Mouse (Mus musculus) limb, embryonic 11.5 days (tissue): ENCODE measurements at regions not wholly inside any gene's neighbourhood (a gene's known extent, or its start where the extent isn't known, plus 50 kb on each side); places are given as distances from the start of the nearest gene placed in this dataset.

Experiments used
- ATAC-seq: fragments of 200-750 bp; cut with Nextera tagmentation; 2 replicates; pipeline ENCODE4 v1.8.0; 2017; ENCODE audit warnings: low read depth; ENCODE audit not compliant: insufficient number of reproducible peaks, low FRiP score, low TSS enrichment
- DNase-seq: peaks from one replicate; pipeline ENCODE4 v3.0.0-alpha.2; 2015; ENCODE audit warnings: low spot score
- H3K27ac ChIP-seq: fragments of 300-500 bp; sonication (generic); replicated peaks from 2 replicates; pipeline ENCODE4 v1.5.1; 2014; ENCODE audit warnings: low read depth, mild to moderate bottlenecking, low read length
- H3K27me3 ChIP-seq: fragments of 300-500 bp; sonication (generic); 2 replicates; pipeline ENCODE4 v1.6.1; 2014; ENCODE audit warnings: mild to moderate bottlenecking, low read length, mixed read lengths; ENCODE audit not compliant: control insufficient read depth, insufficient read depth
- H3K36me3 ChIP-seq: fragments of 300-500 bp; sonication (generic); 2 replicates; pipeline ENCODE4 v1.6.1; 2014; ENCODE audit warnings: mild to moderate bottlenecking, low read length, moderate library complexity, mixed read lengths; ENCODE audit not compliant: control insufficient read depth, insufficient read depth
- H3K4me1 ChIP-seq: fragments of 300-500 bp; sonication (generic); 2 replicates; pipeline ENCODE4 v1.6.1; 2014; ENCODE audit warnings: low read length, mixed read lengths; ENCODE audit not compliant: control insufficient read depth, insufficient read depth
- H3K4me2 ChIP-seq: fragments of 300-500 bp; sonication (generic); 2 replicates; pipeline ENCODE4 v1.6.1; 2014; ENCODE audit warnings: low read depth, mild to moderate bottlenecking, moderate library complexity; ENCODE audit not compliant: severe bottlenecking
- H3K4me3 ChIP-seq: fragments of 300-500 bp; sonication (generic); 2 replicates; pipeline ENCODE4 v1.5.1; 2014; ENCODE audit warnings: low read depth, low read length
- H3K9ac ChIP-seq: fragments of 300-500 bp; sonication (generic); 2 replicates; pipeline ENCODE4 v1.6.1; 2014; ENCODE audit warnings: mild to moderate bottlenecking, low read length
- H3K9me3 ChIP-seq: fragments of 300-500 bp; sonication (generic); 2 replicates; pipeline ENCODE4 v1.6.1; 2016; ENCODE audit warnings: low read length; ENCODE audit not compliant: control insufficient read depth
- WGBS: fragments of 180-500 bp; shearing (Covaris S2); extraction: QIAGEN DNeasy Blood & Tissue Kit; methylation state at CpG from one replicate; pipeline ENCODE4 v1.1.7; 2014; 5-methylcytosine and 5-hydroxymethylcytosine counted together

DNA sequence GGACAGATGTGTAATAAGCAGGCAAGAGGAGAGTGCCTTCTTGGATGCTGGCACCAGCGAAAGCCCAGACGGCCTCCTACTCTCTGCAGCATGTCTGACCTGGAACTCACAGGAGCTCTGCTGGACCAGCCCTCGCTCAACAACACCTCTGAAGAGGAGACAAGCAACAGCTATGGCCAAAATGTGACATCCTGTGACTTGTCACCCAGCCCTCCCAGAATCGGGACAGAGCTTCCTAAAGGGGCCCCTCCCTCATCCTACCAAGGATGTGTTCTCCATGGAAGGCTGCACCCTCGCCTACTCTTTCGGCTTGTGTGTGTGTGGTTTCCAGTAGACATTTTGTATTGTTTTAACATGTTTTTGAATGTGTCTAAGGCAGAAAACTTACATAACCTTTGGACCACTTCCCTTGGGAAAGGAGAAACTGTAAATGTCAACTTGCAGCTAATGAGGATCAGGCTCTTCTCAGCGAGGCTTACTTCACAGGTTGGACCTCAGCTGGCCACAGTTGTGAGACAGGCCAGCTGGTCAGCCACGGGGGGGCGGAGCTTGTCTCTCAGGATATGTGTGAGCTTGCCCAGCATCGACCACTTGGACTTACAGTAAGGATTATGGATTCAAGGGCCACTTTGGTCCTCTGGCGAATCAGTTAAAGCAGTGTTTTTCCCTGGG is 166.7 kb upstream of the Dio3 start:
- ATAC-seq (no peak), DNase-seq (no peak)
- H3K9me3 ChIP-seq = no peaks in the 10 kb centered on the region
- no peaks in the 10 kb centered on the region for H3K36me3 ChIP-seq
- no peak overlapping the region for H3K4me3 ChIP-seq
- no peak overlapping the region for H3K4me2 ChIP-seq
- 68% methylated on average over 11 of the region's 11 CpGs for WGBS
- no peak overlapping the region for H3K27ac ChIP-seq
- H3K4me1 ChIP-seq = no peaks in the 10 kb centered on the region
- H3K9ac ChIP-seq = no peak overlapping the region
- no peaks in the 10 kb centered on the region for H3K27me3 ChIP-seq

- Histone ChIP-seq H3K4me1 (no peaks in the 10 kb centered on the region), H3K27me3 (no peaks in the 10 kb centered on the region), H3K4me2 (no peak overlapping the region), H3K36me3 (no peaks in the 10 kb centered on the region), H3K9ac (no peak overlapping the region), H3K9me3 (no peaks in the 10 kb centered on the region), H3K27ac (no peak overlapping the region), H3K4me3 (no peak overlapping the region)
- no peak for DNase-seq
- no peak for ATAC-seq
- WGBS = 86% methylated on average over 7 of the region's 7 CpGs
Measured at GRCm38 (mm10) chr12:110112723-110113105, 166.2 kb upstream of the Dio3 start.

- ATAC-seq (no peak), DNase-seq (no peak)
- H3K4me1 ChIP-seq = no peaks in the 10 kb centered on the region
- H3K36me3 ChIP-seq = no peaks in the 10 kb centered on the region
- no peak overlapping the region for H3K27ac ChIP-seq
- no peaks in the 10 kb centered on the region for H3K27me3 ChIP-seq
- no peak overlapping the region for H3K4me3 ChIP-seq
- H3K4me2 ChIP-seq = no peak overlapping the region
- WGBS = 65% methylated on average over 7 of the region's 7 CpGs
- H3K9me3 ChIP-seq = no peaks in the 10 kb centered on the region
- no peak overlapping the region for H3K9ac ChIP-seq
Measured at GRCm38 (mm10) chr12:110120141-110120540, 158.7 kb upstream of the Dio3 start.

DNA sequence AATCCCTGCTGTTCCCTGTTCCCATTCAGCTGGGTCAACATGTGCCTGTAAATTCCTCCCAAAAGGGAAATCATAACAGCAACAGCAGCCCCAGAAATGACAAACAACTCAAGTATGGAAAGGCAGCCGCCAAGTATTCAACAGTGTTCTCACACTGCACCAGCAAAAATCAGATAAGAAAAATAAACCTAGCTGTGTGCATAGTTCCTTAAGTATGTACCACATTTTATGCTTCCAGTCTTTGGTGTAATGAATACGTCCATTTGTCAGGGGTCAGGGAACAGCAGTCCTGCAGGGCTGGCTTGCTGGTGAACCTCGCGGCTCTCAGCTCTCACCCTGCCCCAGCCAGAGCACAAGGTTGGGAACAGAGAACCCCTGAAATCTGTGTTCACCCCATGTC is 155.9 kb upstream of the Dio3 start:
- ATAC-seq (no peak), DNase-seq (no peak)
- Histone ChIP-seq H3K4me2 (no peak overlapping the region), H3K4me1 (no peaks in the 10 kb centered on the region), H3K9me3 (no peaks in the 10 kb centered on the region), H3K27me3 (no peaks in the 10 kb centered on the region), H3K9ac (no peak overlapping the region), H3K4me3 (no peak overlapping the region), H3K27ac (no peak overlapping the region), H3K36me3 (no peaks in the 10 kb centered on the region)
- WGBS = 85% methylated on average over 4 of the region's 4 CpGs

- ATAC-seq (no peak), DNase-seq (no peak)
- 63% methylated on average over 7 of the region's 7 CpGs for WGBS
Measured at GRCm38 (mm10) chr12:110126525-110126924, 152.3 kb upstream of the Dio3 start.

DNA sequence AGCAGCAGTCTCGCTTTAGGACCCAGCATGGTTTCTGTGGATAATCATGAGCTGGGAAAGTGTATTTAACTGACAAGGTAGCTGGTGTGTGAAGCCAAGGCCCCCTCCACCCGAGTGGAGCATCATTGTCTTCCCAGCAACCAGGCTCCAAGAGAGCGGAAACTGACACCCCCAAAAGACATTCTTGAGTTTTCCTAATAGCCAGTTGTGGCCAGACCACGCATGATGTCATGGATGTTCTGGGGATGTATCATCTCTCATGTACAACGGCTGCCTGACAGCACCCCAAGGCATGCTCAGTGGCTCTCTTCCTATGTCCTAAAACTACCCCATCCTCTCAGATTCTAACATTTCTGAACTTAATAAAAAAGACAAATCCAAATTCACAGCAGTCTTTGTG is 133.5 kb upstream of the Dio3 start:
- Histone ChIP-seq H3K36me3 (no peaks in the 10 kb centered on the region), H3K27me3 (peaks cover 20% of the 10 kb centered on the region), H3K27ac (no peak overlapping the region), H3K4me1 (no peaks in the 10 kb centered on the region), H3K4me2 (no peak overlapping the region), H3K9me3 (no peaks in the 10 kb centered on the region), H3K4me3 (no peak overlapping the region), H3K9ac (no peak overlapping the region)
- ATAC-seq (no peak), DNase-seq (no peak)
- WGBS = 80% methylated on average over 5 of the region's 5 CpGs

More at GRCm38 (mm10) chr12:110126525-110126924, 152.3 kb upstream of the Dio3 start:
- no peak overlapping the region for H3K27ac ChIP-seq
- no peak overlapping the region for H3K4me3 ChIP-seq
- no peaks in the 10 kb centered on the region for H3K9me3 ChIP-seq
- no peaks in the 10 kb centered on the region for H3K4me1 ChIP-seq
- H3K27me3 ChIP-seq = no peaks in the 10 kb centered on the region
- H3K9ac ChIP-seq = no peak overlapping the region
- no peaks in the 10 kb centered on the region for H3K36me3 ChIP-seq
- no peak overlapping the region for H3K4me2 ChIP-seq

DNA sequence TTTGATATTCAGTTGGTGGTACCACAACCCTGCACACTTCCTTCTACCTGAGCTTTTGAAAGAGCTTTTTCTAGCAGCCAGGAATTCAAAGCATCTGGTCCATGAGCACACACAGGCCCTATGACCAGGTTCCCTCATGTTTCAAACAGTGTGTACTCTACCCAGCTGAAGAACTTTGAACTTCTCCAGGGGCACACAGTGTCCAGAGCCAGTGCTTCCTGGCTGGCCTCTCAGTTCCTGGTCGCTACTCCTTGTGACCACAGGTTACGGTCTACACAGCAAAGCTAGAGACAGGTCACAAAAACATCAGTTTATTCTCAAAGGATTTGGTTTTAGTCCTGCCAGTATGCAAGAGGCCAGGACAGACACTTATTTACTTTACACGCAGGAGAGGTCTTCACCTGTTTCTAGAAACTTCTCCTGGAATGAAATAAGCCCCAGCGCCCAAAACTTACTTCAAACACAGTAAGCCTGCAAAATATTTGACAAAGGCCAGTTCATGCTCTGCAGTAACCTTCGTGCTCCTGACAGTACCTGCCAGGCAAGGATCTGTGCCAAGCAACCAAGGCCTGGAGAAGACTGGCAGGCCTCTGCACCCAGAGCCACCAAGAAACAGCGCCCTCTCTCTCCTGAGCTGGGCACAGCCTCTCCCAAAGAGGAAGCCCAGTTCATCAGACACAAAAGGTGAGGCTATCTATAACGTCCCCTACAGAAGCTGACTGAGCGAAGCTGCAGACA is 124.5 kb upstream of the Dio3 start:
- Histone ChIP-seq H3K4me3 (no peak overlapping the region), H3K36me3 (no peaks in the 10 kb centered on the region), H3K4me1 (peaks cover 9% of the 10 kb centered on the region), H3K4me2 (no peak overlapping the region), H3K27ac (no peak overlapping the region), H3K9me3 (no peaks in the 10 kb centered on the region), H3K9ac (no peak overlapping the region), H3K27me3 (peaks cover 42% of the 10 kb centered on the region)
- ATAC-seq = no peak
- 88% methylated on average over 8 of the region's 8 CpGs for WGBS
- no peak for DNase-seq

- H3K9ac ChIP-seq = no peak overlapping the region
- DNase-seq = no peak
- H3K36me3 ChIP-seq = no peaks in the 10 kb centered on the region
- H3K27me3 ChIP-seq = peaks cover 47% of the 10 kb centered on the region
- H3K4me3 ChIP-seq = no peak overlapping the region
- no peaks in the 10 kb centered on the region for H3K9me3 ChIP-seq
- H3K4me1 ChIP-seq = peaks cover 9% of the 10 kb centered on the region
- H3K27ac ChIP-seq = no peak overlapping the region
- no peak for ATAC-seq
- 75% methylated on average over 4 of the region's 4 CpGs for WGBS
- no peak overlapping the region for H3K4me2 ChIP-seq
Measured at GRCm38 (mm10) chr12:110154963-110155325, 123.9 kb upstream of the Dio3 start.
